Mouse (Mus musculus) hematopoietic stem cell, adult 5-6 weeks (primary cell): ENCODE results near the gene Ccdc9. TPM values are rescaled to one million over a fixed set of nuclear protein-coding genes. Genes with fewer than 3 reads are reported as not detected.
A peak's percentile ranks its signal among the peaks of the same experiment; 100 is the strongest.

Experiments used
- ATAC-seq, 2 experiments: fragments of 125-278 bp in 1 of 2; replicated peaks in 1 of 2; 2 replicates each; pipeline ENCODE4 v1.8.0; 2016 to 2017; ENCODE audit warnings: inconsistent platforms in 2 of 2, mild to moderate bottlenecking in 2 of 2, moderate number of reproducible peaks in 2 of 2, low read depth in 1 of 2, moderate TSS enrichment in 1 of 2; ENCODE audit not compliant: low FRiP score in 2 of 2, poor library complexity in 2 of 2, severe bottlenecking in 2 of 2, insufficient read depth in 1 of 2, low TSS enrichment in 1 of 2
- total RNA-seq: library from RNA; stranded (forward); fragments of 172-1452, 232-1000 nt; gene quantifications from 2 replicates; pipeline ENCODE4 v1.2.3, GENCODE M21; 2017

The Ccdc9 gene
- total RNA-seq, 1 experiment from 2014 or later, result 153 TPM

- peak; percentile 86 to 87 for ATAC-seq
Measured at GRCm38 (mm10) chr7:16250687-16251086, 35.9 kb downstream of the Ccdc9 start.

DNA sequence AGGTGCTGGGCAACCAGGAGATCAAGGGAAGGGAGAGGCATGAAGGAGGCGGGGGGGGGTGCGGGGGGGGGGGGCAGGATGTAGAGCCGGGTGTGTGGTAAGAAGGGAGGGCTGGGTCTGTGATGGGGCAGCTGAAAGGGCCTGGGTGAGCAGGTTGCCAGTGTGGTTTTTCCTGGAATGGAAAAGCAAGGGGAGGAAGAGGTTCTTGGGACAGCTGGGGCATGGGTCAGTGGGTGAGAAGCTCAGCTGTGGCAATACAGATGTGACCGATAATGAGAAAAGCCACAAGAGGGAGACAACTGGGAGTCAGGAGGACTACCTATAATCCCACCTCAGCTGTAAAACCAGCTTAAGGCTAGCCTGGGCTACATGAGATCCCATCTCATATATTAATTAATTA, 40.6 kb downstream of the Ccdc9 start:
- ATAC-seq, result no peak

DNA sequence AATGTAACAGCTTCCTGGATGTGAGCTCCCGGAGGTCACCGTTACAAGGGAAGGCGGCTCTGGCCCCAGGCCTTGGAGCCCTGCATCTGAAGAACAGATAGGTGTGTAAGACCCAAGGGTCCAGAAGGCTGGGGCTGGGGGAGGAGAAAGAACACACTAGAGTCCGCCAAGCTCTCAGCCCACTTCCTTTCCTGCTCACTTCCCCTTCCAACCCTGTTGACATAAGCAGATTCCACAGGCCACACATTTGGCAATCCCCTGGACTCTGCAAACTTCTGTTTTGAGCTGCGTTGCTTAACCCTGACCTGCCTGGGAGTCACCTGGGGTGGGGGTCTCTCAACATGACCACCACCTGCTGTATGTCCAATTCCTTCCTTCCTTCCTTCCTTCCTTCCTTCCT, 42.5 kb downstream of the Ccdc9 start, which contains the start of gene C5ar2:
TSS of gene C5ar2 (minus strand) at position 88 of the 400 bp plus-strand sequence.
- peak; percentile 58 to 77 for ATAC-seq

GRCm38 (mm10) chr7:16242198-16242597, 44.4 kb downstream of the Ccdc9 start:
- peak; percentile 4 to 37; a peak in 3 of 4 replicates for ATAC-seq

- no peak for ATAC-seq
Measured at GRCm38 (mm10) chr7:16241787-16242186, 44.8 kb downstream of the Ccdc9 start.

- no peak for ATAC-seq
Measured at GRCm38 (mm10) chr7:16240978-16241303, 45.7 kb downstream of the Ccdc9 start.

- no peak for ATAC-seq
Measured at GRCm38 (mm10) chr7:16240281-16240977, 46.2 kb downstream of the Ccdc9 start.

GRCm38 (mm10) chr7:16239554-16239997, 47.0 kb downstream of the Ccdc9 start:
- peak in 1 of 2 experiments; percentile 63; a peak in 1 of 4 replicates for ATAC-seq

DNA sequence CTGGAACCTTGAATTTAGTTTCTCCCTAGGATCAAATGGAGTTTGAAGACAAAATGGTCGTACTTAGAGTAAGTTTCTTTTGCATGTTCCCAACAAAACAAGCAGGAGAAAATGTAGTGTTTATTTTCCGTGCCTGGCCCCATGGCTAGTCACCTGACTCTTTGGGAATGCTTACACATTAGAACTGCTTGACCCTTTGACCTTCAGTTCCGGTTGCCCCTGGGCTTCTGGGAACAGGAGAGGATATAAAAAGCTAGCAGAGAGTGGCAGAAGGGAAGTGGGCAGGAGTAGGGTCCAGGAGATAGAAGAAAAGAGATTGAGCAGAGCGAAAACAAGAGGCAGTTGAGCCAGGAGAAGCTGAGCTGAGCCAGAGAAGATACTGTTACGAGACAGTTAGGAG, 56.7 kb downstream of the Ccdc9 start:
- ATAC-seq, result no peak

Other genes starting within 250 kb of the Ccdc9 start
- gene Bicra, start 238.9 kb downstream of the Ccdc9 start, total RNA-seq, result 1.0 and 1.2 TPM in 2 replicates
- gene Zfp541, start 225.0 kb downstream of the Ccdc9 start, total RNA-seq, result not detected in 2 replicates
- 44.4 and 53.9 TPM in 2 replicates for gene Napa, start 188.3 kb downstream of the Ccdc9 start, total RNA-seq
- gene Kptn, start 166.9 kb downstream of the Ccdc9 start, total RNA-seq, result 13.8 and 14.8 TPM in 2 replicates
- not detected in 2 replicates for gene Slc8a2, start 157.0 kb downstream of the Ccdc9 start, total RNA-seq
- gene Meis3, start 111.7 kb downstream of the Ccdc9 start, total RNA-seq, result 1.6 and 3.4 TPM in 2 replicates
- 8.8 and 9.7 TPM in 2 replicates for gene Dhx34, start 64.8 kb downstream of the Ccdc9 start, total RNA-seq
- gene C5ar2, start 42.6 kb downstream of the Ccdc9 start, total RNA-seq, result 1.2 and 1.3 TPM in 2 replicates
- 4.1 and 5.1 TPM in 2 replicates for gene C5ar1, start 27.3 kb downstream of the Ccdc9 start, total RNA-seq
- gene Inafm1, start 13.2 kb downstream of the Ccdc9 start, total RNA-seq, result 14.0 and 14.3 TPM in 2 replicates
- gene Bbc3, start 21.6 kb upstream of the Ccdc9 start, total RNA-seq, result 1.8 and 4.1 TPM in 2 replicates
- 316 and 403 TPM in 2 replicates for gene Sae1, start 101.0 kb upstream of the Ccdc9 start, total RNA-seq
- 38.8 and 53.3 TPM in 2 replicates for gene Zc3h4, start 114.1 kb upstream of the Ccdc9 start, total RNA-seq
- 6.1 and 11.9 TPM in 2 replicates for gene Tmem160, start 166.0 kb upstream of the Ccdc9 start, total RNA-seq
- gene Npas1, start 190.9 kb upstream of the Ccdc9 start, total RNA-seq, result not detected in 2 replicates